Mouse (Mus musculus): Measurements from ENCODE around the gene Gm498. TPM values are rescaled to one million over a fixed set of nuclear protein-coding genes. Genes with fewer than 3 reads are reported as not detected.

Gm498 gene
- total RNA-seq (2022): not detected

DNA sequence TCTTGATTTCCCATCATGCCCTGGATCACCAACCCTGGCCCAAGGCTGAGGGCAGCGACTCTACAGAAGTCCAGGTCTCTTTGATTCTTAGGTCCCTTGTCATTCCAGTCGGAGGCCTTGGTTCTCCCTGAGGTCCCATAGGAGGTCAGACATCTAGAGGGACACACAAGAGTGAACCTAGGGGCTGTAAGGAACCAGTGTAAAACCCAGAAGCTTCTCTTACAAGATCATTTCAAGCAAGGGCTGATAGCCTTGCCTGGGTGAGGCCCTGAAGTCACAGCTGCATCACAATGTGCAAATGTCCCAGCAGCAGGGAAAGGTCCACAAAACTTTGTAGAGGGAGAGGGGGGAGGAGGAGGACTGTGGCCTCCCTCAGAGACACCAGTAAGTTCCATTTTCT, at the start of gene Gm498:
Gene Gm498, plus strand, starts transcription at position 301 of the 400 bp plus-strand sequence.
- no peak for DNase-seq (ENCODE audit: low spot score in 2 of 2)

DNA sequence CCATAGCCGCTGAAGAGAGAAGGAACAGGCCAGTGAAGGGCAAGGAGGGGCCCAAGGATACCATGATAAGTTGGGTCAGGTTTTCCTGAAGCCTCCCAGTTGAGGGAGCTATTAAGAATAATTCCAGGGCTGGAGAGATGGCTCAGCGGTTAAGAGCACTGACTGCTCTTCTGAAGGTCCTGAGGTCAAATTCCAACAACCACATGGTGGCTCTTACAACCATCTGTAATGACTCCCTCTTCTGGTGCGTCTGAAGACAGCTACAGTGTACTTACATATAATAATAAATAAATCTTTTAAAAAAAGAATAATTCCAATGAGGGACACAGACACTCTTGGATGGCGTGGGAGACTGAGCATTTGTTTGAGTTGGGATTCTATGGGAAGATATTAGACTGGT, 47.4 kb upstream of the Gm498 start:
- DNase-seq (ENCODE audit: low spot score in 2 of 2): no peak

DNA sequence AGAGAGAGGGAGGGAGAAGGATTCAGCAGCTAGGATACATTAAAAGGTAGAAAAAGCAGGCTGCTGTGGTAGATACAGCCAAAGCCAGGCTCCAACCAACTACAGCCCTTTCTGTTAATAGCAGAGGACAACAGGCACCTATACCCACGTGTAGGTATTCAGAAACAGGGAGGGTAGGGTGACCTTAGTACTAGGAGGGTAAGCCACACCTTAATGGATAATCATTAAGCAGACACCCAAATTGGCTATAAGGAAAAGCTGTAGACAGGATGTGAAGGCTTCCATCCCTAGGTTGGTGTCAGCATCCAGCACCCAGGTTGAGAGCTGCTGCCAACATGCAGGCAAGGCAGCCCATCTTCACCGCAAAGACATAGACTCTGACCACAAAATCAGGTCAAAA, 45.4 kb upstream of the Gm498 start:
- no peak for DNase-seq (ENCODE audit: low spot score in 2 of 2)

DNA sequence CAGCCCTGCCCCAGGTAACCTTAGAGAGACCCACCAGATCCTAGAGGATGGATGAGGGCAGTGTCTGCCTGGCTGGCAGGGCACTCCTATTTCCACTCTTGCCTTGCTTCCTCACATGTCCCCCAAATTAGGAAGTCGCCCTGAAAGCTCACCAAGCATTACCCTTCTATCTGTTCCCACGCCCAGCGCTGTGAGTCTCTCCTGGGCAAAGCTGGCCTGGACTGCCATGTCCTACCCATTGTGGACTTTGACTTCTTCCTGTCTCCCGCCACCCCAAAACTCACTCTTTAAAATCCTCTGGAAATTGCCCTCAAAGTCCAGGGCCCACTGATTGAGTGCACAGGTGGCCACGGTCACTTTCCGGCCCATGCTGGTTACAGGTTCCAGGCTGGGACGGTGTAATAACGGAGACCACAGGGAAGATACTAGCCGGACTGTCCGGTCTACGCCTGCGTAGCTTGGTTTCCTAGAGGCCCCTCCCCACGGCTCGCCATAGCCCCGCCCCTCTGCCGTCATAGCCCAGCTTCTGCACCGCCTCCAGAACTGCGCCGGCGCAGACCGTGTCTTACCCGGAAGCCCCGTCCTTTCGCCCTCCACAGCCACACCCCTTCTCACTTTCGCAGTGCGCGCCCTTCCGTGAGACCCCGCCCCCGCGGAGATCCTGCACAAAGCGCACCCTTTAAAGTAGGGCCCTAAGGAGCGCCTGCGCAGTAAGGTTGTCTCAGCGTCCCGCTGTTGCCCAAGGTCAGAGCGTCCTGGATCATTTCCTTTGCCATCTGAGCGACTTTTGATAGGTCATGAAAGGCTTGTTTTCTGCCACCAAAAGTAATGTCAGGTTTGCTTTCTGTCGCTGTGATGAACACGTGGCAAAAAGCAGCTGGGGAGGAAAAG, 44.0 kb upstream of the Gm498 start, which contains the start of the genes Nadsyn1 and Dhcr7:
Gene Nadsyn1, minus strand, starts transcription at position 475 of the 891 bp plus-strand sequence.
Gene Dhcr7, plus strand, starts transcription at position 771 of the 891 bp plus-strand sequence.
- DNase-seq (ENCODE audit: low spot score in 2 of 2): peak; percentile 98 to 99

DNA sequence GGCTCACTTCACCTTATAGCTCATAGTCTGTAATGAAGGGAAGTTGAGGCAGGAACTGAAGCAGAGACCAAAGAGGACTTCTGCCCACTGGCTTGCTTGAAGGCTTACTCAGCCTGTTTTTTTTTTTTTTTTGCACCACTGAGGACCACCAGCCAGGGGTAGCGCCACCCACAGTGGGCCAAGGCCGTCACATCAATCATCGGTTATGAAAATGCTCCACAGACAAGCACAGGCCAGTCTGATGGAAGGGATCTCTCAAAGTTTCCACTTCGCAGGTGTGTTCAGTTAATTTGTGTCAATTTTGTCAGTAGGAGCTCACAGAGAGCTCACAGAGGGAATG, 43.4 kb upstream of the Gm498 start:
- no peak for DNase-seq (ENCODE audit: low spot score in 2 of 2)

DNA sequence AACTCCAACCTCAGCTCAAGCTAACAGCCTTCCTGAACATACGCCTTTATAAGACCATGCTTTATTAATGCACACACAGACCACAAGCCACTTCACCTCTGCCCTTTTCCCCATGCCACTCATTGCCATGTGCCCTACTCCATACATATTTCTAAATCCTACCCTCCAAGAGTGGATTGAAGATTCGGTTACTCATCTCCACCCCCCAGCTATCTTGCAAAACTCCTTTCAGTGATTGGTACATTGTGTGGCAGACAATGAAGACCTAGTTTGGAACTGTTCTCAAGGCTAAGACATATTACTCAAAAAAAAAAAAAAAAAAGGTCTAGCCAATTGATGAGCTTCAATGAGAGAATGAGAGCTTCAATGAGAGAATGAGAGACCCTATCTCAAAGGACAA, 39.7 kb upstream of the Gm498 start:
- DNase-seq (ENCODE audit: low spot score in 2 of 2): no peak

DNA sequence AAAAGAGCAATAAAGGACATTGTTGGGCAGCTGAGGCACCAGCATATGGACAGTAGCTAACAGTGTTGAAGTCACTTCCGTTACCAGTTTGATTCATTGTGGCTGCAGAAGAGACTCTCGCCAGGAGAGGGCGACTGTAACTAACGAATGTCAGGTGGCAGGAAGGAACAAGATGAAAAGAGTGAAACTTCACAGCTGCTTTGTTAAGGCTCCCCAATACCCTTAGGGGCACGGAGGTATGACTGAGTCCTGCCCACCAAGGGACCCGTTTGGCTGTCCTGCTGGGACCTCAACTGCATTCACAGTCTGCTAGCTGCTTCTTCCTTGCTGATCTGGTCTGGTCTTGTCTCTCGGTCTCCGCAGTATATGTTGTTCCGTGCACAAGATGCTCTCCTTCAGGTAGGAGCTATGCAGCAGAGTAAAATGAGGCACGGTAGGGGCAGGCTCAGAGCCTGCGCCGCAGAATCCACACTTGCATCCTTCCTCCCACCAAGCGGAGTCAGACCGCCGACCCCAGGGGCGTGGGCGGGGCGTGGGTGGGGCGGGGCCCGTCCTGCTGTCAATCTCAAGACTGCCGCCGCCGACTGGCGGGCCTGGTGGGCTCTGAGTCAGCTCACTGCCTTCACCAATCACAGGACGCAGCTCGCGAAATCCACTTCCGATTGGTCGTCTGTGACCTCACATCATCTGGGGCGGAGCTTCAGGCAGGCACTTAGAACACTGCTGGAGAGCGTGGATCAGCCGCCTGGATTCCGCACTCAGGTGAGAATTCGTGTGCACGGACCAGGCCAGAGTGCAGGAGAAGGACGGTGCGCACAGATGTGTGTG, 36.9 kb upstream of the Gm498 start:
- DNase-seq (ENCODE audit: low spot score in 2 of 2): peak; percentile 95 to 96

DNA sequence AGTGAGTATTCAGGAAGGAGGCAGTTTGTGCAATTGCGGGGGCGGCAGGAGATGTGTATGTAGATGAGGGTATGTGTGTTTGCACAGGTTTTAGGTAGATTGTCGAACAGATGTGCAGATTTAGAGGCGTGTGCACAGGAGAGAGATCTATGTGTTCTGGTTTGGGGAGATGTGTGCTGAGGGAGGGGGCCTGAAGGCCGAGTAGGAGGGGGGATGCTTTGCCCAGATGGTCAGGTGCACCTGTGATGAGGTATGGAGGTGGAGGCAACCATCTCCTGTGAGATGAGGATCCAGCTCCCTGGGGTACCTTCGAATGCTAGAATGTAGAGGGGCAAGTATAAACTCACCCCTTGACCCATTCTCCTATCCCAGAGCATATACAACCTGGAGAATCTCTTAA, 36.2 kb upstream of the Gm498 start:
- DNase-seq (ENCODE audit: low spot score in 2 of 2): no peak

DNA sequence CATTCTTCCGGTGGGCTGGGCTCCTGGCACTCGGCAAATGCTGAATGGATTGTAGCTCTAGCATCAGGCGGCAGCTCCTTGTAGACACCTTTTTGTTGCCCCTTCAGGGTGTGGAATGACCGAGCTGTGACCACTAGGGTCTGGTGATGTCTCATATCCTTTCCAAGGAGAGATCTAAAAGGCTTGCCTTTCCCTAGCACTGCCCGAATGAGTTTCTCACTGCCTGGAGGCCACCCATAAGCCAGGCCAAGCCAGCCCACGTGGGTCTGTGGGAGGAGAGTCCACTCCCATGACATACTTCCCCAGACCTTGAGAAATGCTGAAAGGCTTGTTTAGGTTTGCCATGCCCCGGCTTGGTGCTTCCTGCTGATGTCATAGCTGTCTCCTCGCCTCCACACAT, 34.4 kb upstream of the Gm498 start:
- DNase-seq (ENCODE audit: low spot score in 2 of 2): no peak

DNA sequence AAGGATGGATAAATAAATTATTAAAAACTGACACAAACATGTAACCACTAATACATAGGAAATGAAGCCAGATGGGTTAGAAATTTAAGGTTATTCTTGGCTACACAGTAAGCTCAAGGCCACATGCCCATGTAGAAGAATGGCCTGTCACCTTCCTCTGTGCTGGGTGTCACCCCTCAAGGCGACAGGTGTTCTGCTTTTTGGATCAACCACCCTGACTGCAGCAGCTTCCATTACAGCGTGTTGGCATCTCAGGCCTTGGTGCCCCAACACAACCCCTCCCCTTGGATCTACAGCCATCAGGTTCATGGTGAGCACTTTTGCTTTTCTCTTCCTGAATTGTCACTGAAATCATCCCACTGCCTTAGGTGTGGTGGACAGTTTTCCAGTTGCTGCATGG, 34.0 kb upstream of the Gm498 start:
- DNase-seq (ENCODE audit: low spot score in 2 of 2): no peak

DNA sequence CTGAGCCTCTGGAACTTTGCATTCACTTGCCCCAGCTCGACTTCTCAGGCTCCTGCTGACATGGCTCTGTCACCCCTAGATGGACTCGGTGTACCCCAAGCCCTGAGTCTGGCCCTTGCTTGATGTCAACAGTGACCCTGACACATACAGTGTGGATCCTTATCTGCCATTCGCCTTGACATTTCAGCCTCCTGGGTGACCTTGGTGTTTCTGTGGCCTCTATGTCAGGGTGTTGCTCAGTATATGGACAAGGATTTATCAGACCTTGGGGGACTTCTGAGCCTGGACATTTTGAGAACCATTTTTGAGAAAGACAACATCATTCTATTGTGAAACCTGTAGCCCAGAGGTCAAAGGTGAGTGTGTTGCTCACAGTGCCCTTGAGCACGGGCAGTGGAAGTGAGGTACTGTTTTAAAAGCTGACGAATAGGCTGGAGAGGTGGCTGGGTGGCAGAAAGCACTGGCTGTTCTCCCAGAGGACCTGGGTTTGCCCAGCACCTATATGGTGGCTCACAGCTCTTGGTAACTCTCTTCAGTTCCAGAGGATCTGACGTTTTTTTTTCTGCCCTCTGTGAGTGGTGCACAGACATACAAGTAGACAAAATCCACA, 33.0 kb upstream of the Gm498 start:
- no peak for DNase-seq (ENCODE audit: low spot score in 2 of 2)

DNA sequence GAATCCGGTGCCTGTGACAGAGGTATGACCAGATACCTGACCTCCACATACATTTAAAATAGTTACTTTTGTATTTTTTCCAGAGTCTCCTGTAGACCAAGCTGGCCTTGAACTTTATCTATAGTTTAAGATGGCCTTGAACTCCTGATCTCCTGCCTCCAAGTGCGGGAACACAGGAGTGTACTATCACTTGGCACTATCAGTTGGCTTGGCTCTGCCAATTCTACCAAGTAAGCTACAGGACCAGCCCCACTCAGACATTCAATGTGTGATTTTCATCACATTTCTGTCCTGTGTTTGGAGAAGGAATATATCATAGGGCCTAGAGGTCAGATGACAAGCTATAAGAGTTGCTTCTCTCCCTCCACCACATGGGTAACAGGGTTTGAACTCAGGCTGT, 32.3 kb upstream of the Gm498 start:
- no peak for DNase-seq (ENCODE audit: low spot score in 2 of 2)

DNA sequence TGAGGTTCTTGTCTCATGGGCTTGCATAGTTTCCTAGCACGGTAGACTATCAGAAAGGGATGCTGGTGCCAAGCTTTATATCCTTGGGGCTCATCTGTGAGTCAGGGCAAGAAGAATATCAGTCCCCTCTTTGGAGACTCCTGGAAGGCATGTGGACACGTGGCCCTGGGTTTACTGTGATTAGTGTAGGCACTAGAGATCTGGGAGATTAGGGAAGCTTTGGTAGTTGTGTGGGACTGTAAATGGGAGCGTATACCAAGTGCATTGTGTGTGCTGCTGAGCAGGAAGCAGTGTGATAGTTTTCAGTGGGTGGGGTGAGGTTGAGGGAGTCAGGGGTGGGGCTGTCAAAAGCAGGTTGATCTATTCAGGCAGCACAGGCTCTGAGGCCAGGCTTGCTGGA, 31.7 kb upstream of the Gm498 start:
- no peak for DNase-seq (ENCODE audit: low spot score in 2 of 2)

DNA sequence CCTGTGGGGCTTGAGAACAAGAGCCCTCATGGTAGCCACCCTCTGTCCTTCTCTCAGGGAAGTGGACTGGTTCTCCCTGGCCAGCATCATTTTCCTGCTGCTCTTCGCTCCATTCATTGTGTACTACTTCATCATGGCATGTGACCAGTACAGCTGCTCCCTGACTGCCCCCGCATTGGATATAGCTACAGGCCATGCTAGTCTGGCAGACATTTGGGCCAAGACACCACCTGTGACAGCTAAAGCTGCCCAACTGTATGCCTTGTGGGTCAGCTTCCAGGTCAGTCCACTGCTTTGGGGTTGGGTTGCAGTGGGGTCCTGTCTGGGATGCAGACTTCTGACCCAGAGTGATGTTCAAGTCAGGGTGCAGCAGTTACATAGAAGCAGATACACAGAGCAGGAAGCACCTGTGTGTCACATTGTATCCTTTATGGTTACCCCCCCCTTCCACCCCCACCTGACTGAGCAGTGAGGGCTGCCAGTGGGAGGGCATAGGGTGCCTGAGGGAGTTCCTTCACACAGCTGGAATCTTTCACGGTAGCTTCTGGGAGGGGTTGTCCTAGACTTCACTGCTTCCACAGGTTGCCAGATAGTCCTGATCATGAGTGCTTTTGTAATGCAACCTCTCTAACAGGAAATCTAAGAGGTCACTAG, 28.8 kb upstream of the Gm498 start:
- DNase-seq (ENCODE audit: low spot score in 2 of 2): no peak

DNA sequence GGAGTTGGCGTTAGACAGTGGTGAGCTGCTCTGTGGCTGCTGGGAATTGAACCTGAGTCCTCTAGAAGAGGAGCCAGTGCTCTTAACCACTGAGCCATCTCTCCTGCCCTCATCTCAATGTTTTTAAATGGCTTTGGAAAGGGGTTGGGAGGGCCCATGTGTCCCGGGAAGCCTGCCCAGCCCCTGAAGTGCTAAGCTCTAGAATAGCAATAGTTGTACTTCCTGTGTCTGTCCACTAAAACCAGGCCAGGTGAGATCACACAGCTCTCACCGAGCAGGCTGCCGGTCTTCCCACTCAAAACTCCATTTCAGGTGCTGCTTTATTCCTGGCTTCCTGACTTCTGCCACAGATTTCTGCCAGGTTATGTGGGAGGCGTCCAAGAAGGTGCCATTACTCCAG, 26.5 kb upstream of the Gm498 start:
- DNase-seq (ENCODE audit: low spot score in 2 of 2): no peak

DNA sequence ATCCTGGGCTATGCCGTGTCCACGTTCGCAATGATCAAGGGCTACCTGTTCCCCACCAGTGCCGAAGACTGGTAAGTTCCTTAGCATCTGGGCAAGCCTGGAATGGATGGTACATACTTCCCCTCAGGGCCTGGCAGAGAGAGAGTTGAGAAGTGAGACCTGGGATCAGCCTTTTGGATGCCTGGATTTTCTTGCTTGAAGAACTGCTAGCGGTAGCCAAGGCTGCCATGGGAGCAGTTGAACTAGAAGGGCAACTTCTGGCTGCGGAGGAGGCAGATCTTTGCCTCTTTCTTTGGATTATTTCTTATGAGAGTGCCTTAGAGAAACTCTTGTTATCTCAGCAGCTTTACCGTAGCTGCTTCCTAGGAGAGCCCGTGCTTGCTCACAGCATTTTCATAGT, 25.3 kb upstream of the Gm498 start:
- no peak for DNase-seq (ENCODE audit: low spot score in 2 of 2)

DNA sequence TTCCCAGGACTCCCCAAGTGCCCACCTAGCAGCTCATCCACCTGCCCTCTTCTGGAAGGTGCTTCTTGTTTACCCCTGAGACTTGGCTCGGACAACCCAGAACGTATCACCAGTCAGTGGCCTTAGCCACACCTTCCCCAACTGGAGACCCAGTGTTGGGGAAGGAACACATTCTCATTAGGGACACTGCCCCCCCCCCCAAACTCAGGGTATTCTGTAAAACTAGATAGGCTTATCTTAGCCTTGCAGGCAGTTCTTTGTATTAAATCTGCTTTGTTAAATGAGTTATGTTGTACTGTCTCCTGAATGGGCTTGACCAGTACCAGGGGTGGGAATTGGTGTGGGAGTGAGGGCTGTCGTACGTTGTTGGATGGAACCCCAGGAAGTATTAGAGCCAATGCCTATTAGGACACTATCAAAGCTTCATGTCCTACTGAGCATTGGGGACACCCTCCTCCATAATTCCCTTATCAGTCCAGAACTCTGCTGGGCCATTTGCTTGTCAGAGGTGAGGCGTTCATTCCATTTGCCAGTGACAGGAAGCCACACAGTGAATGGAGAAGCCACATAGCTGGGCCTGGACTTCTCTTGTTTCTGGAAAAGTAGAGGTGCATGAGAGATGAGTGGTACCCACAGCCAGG, 18.4 kb upstream of the Gm498 start:
- no peak for DNase-seq (ENCODE audit: low spot score in 2 of 2)

DNA sequence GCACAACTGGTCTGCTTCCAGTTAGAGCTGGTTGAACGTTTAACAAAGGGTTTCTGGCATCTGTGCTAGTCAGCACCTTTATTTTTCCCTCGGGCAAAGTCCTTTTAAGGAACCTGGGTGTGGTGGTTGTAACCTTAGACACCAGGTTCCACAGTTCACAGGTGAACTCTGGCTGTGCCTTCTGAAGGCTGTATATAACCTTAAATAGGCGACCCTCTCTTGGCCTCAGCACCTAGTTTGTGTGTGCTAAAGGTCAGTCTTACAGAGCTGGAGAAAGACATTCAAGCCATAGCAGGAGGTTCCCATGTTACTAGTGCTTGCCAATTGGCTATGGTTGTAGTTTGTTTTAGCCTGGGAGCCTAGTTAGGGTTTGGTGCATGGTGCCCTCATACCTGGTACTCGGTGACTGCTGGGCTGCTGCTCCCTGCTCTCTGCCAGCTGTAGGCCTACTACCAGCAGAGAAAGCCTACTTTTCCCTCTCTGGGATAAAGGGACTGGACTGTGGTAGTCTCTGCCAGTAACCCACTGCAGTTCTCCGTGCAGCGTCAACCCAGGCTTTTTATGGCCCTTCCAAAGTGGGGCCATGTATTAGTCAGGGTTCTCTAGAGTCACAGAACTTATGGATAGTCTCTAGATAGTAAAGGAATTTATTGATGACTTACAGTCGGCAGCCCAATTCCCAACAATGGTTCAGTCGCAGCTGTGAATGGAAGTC, 17.7 kb upstream of the Gm498 start:
- DNase-seq (ENCODE audit: low spot score in 2 of 2): no peak

DNA sequence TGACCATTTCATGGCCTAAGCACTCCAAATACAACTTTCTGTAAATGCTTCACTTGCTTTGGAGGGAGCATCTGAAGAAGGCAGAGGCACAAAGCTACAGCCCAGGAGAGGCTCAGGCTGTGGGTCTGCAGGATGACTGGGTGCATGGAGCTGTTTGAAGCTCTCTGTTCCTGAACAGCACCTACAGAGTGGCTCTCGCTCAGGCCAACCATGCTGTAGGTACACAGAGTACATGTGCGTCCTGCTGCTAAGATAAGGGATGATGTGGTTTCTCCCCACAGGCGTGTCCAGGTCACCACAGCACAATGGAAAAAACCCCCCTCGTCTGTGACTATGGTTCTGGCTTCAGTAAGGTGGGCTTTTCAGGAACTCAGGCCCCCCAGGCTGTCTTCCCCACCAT, 2.2 kb downstream of the Gm498 start:
- DNase-seq (ENCODE audit: low spot score in 2 of 2): no peak

DNA sequence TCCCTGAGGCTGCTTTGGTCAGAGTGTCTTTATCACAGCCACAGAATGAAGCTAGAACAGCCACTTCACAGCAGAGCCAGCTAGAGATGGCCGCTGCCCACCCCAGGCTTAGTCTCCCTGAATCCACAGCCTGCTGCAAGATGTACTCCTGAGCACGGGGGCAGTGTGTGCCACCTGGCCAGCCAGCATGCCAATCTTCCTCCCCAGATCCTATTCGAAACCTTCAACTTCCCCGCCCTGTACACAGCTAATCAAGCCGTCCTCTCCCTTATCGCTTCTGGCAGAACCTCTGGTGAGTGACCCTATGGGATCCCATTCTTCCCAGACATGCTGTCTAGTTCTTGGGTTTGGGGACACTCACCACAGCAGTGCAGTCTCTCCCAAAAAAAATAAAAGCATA, 17.1 kb downstream of the Gm498 start:
- no peak for DNase-seq (ENCODE audit: low spot score in 2 of 2)

DNA sequence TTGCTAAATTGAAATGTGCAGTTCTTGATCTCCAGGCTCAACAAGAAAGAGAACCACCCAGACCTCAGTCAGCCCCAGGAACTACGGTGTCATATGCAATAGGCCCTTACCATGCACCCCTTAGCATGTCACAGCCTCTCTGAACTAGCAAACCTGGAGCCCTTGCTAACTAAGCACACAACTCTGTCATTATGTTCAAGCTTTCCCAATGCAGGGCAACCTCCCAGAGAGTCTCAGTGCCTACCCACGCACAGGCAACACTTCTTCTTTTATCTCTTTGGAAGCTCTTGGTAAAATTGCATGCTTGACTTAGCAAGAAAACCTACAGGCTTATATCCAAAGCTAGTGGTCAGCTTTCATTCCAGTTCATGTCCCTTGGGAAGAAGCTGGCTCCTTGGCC, 24.5 kb downstream of the Gm498 start:
- DNase-seq (ENCODE audit: low spot score in 2 of 2): no peak
